Mouse (Mus musculus) thymus, adult 18-20 months (tissue): ENCODE results near the gene Atp5h.

Experiments
- DNase-seq, 2 experiments: peaks; one replicate each; pipeline ENCODE4 v3.0.0; 2022; ENCODE audit warnings: mixed read lengths in 2 of 2

Atp5h gene

DNA sequence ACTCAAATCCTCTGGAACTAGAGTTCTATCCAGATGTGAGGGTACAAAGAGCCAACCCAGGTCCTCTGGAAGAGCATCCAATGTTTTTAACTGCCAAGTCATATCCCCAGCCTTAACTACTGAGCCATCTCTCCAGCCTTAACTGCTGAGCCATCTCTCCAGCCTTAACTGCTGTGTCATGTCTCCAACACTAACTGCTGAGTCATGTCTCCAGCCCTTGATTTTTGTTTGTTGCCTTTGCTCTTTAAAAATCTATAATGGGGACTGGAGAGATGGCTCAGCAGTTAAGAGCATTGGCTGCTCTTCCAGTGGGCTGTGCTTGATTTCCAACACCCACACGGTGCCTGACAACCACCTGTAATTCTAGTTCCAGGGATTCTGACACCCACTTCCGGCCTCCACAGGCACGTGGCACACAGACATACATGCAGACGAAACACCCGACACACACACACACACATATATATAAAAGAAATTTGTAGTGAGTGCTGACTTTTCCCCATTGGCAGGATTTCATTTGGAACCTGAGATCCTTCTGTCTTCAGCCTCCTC lies 17.9 kb upstream of the Atp5h start:
- DNase-seq, result no peak

DNA sequence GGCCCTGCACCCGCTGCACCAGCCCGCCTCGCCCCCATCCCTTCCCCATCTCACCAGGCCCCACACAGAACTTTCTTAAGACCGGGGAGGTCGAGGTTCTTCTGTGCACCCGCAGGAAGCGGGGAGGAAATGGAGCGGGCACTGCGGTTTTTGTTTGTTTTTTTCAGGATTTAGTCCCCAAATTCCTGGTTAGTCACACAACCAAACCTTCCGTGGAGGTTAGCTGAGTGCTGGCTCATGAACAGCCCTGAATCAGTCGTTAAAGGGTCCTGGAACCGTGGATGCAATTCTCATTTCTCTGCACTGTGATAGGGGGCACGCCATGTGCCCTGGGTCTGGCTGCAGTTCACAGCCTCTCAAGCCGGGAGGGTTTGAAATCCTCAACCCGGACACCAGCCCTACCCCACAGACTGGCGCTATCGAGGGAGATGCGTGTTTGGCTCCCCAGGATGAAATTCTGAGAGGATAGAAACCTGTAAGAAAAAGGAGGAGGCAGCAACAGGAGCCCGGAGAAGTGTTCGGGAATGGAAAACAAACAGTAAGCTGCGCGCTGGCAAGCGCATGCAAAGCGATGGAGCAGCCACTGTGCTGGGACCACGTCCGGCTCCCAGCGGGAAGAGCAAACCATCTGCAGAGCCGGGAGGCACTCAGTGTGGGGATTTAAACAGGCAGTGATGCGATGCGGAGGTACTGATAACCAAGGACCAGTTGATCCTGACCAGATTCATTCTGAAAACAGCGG lies 16.0 kb upstream of the Atp5h start:
- no peak for DNase-seq

DNA sequence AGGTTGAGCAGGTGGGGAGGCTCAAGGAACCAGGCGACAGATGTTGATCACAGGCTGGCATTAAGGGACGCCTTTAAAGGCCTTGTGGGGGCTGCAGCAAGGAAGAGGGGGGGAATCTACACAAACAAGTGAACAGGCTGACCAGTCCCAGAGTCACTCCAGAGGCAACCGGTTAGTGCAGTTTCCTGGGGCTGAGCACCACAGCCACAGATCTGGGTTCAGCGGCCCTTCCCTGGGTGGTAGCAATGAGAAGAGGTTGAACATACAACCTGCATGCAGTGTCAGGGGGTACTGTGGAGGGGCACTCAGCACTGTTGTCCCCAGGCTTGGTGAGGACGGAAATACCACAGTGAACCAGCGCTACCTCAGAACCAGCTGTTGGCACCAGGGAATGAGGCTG lies 13.6 kb upstream of the Atp5h start:
- DNase-seq, result no peak

DNA sequence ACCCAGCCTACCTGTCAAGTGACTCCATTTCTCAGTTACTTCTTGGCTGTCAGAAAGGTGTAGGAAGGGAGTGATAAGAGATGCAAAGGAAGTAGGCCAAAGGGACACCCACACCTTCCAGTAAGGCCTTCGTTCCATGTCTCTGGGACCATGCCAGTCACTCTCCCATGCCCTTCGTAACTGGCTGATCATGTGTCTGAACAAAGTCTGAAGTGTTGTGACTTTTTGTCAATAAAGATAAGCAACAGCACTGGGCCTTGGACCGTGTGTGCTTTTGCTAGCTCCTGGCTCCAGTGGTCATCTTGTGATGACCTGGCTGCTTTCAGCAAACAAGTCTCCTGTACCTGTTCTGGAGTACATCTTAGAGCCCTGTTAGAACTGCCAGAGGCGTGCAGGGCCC lies 13.1 kb upstream of the Atp5h start:
- no peak for DNase-seq

DNA sequence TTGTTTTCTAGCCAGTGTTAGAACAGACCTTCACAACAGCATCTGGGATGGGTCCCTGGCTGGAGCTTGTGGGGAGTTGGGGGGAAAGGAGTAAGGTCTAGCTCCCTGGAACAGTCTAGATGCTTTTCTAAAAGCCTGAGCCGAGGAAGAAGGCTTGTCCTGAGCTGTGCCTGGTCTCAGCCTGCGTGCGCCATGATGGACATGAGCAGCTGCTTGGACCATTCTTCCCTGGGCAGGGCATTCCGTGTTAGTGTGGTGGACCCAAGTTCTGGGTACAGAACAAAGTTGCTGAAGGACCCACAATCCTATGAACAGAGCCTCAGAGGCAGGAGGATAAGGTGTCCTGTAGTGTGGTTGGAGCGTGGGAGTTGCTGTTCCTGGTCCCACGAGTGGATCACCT lies 10.8 kb upstream of the Atp5h start:
- no peak for DNase-seq

DNA sequence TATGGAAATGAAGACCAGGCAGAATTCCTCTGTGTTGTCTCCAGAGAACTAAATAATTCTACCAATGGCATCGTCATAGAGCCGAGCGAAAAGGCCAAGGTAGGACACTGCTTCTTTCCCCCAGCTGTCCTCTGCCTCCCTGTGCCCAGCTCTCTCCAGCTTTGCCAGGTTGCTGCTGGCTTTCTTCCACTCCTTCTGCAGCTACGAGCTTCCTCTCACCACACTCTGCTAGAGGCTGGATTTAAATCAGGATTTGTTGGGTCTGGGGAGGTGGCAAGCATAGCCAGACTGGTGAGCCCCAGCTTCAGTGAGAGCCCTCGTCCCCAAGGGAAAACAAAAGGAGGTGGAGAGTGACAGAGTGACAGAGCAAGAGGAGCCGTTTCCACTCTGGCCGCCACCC lies 9.5 kb upstream of the Atp5h start:
- no peak for DNase-seq

DNA sequence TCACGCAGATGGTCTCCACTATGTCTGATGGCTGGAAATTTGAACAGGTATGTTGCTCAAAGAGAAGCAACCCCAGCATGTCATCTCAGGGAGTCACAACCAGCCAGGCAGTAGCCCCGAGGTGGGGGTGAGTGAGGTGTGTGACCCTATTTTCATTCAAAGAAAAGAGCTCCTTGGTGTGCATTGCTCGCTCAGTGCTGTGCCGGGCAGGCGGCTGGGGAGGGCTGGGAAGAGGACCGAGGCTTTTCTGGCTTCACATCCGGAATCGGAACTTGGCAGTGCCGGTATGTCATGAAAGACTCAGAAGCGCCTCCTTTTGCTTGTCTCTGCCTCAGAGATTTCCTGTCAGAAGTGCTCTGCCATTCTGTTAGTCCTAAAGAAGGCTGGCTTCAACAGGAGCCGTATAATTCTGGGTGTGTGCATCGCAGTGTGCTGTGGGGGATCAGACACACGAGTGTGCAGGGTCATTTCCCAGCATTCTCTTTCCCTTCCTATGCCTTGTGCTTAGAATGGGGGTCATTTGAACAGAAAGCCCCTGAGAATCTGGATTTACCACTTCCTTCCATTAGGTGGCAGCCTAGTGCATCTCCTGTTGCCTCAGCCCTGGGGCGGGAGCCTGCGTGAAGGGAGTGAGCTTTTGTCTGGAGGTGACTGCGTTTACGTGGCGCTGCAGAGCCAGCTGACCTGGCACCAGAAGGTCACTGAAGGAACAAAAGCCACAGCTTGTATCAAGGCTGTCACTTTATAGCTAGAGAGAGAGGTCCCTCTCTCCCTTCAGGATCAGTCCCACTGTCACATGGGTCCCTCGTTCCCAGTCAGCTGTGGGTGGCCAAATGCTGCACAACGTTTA lies 7.9 kb upstream of the Atp5h start:
- DNase-seq, result peak; percentile 57 to 77

DNA sequence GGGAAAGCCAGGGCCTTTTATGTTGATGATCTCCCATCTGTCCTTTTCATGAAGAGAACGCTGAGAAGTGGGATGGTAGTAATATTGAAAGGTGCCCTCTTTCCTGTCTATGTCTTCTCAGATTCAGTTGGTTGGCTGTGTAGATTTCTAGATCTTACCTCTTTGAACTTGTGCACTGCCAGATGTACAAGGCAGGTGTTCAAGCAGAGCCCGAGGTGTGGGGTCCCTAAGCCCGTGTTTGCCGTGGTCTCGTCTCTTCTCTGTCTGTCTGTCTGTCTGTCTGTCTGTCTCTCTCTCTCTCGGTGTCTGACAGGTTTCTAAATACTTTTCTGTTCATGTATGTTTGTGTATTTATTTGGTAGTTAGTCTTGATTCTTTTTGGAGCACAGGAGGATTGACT lies 5.9 kb upstream of the Atp5h start:
- no peak for DNase-seq

DNA sequence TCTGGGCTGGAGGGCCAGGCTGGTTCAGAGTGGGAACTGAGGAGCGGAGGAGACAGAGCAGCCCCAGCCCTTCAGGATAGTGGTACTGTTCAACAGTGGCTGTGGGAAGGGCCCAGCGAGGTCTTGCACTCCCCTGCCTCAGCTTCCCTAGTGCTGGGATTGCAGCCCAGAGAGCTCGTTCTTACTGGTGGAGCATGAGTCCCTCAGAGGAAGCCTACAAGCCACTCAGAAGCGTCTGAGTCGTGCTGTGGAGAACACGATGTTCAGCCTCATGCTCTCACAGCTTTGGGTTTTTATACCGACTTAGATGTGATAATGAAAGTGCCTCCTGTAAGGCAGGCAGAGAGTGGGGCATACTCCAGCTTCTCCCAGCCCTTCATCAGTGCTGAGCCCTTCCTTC lies 4.9 kb upstream of the Atp5h start:
- no peak for DNase-seq

DNA sequence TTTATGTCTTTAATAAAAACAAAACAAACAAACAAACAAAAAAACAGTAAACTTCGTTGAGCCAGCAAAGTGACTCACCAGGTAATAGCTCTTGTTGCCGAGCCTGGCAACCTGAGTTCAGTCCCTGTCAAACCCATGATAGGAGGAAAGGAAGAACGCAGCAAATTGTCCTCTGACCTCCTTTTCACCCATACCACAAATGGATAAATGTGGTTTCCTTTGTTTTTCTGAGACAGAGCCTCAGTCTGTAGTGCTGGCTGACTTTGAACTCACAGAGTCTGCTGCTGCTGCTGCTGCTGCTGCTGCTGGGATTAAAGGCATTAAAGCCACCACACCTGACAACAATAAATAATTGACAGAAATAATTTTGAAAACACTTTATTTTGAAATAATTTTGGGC lies 3.3 kb upstream of the Atp5h start:
- DNase-seq, result no peak

DNA sequence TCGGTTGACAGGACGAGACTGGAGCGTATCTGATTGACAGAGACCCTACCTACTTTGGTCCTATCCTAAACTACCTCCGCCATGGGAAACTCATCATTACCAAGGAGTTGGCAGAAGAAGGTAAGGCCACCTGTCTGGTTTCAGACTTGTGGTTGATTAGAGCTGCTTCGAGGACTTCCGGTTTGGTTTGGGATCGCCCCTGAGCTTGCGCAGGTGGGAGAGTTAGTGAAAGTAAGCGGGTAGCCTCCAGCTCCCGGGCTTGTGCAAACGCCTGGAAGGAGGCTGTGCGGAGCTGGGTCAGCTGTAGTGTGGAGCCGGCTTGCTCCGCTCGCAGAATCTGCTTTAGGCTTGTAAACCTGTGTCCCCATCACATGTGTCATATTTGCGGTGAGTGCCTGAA lies 2.2 kb upstream of the Atp5h start:
- DNase-seq, result no peak

DNA sequence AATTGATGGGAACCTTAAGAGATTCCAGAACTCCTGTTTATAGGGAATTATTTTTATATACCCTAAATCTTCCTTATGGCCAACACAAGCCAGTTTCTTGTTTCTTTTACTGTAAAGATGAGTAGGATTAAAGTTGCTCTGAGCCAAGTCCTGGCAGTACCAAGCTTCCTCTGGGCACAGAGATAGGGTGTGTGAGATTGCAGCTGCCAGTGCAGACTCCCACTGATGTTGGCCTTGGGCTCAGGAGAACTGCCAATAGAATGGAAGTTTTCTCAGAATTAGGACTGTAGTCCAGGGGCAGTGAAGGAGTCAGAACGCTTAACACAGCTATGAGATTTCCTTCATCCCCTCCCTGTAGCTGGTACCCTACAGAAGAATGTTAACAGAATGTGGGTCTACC lies 1.6 kb upstream of the Atp5h start:
- no peak for DNase-seq

DNA sequence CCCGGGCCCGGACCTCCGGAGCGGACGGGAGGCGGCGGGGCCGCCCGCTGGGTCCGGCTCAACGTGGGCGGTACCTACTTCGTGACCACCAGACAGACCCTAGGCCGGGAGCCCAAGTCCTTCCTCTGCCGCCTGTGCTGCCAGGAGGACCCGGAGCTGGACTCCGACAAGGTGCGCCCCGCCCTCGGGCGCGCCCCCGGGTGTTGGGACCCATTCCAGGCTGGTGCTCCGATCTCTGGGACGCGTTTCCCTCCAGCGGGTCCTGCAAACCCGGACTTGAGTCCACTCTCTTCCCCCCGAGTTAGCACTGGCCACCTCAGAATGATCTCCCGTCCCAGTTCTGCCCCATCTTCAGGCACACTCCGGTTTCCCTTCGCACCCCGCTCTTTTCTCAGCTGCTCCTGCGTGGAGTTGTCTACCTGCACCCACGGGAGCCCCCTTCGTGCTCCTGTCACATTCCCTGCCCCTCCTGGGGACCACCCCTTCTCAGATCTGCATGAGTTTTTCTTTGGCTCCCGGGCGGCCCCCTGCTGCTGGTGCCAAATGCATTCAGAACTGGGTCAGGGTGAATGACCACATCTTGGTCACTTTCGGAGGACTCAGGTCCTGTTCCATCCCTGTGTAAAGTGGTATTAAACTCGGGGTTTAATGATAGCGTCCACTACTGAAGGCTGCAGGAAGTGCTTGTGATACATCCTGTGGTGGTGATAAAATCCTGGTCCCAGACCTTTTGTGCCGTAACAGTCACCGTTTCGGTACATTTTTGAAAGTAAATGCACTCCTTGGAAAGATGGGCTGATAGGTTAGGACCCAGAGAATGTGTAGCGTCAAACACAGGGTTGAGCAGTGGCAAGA lies 801 bp upstream of the Atp5h start:
- DNase-seq, result peak in 1 of 2 experiments; percentile 71

DNA sequence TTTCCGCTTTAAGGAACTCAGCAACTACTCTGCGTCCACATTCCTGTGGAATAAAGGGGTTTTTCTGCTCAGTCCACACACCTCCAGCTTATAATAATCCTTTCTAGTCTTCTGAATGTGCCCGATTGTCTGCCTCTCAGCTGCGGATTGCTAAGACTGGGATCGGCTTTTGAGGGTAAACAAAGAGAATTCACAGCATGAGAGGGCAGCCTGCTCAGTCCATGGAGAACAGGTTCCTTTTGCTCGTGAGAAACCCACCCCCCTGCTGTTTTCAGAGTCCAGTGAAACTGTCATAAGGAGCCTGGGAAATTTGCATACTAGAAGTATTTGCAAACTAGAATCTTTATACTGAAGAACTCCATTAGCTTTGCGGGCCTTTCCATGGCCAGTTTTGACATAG lies 10.2 kb downstream of the Atp5h start:
- DNase-seq, result no peak

DNA sequence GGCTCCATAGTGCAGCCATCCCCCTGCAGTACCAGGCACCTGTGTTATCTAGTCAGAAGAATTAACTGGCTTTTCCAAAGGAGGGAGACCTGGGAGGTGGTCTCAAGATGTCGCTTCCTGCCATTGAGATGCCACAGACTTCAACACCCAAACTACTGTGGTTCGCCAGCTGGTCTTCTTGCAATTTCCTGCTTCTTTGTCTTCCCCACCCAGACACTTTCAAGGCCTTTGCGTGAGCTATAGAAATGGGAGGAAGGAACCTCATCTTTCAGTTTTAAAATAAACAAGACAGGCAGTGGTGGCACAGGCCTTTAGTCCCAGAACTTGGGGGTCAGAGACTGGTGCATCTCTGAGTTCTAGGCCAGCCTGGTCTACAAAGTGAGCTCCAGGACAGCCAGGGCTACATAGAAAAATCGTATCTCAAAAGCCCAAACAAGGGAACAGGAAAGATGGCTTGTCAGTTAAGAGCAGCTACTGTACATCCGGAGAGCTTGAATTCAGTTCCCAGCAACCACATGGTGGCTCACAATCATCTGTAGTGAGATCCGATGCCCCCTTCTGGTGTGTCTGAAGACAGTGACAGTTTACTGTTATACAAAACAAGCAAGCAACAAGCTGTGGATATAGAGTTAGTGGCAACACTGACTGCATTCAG lies 11.4 kb downstream of the Atp5h start:
- peak; percentile 53 to 80 for DNase-seq

DNA sequence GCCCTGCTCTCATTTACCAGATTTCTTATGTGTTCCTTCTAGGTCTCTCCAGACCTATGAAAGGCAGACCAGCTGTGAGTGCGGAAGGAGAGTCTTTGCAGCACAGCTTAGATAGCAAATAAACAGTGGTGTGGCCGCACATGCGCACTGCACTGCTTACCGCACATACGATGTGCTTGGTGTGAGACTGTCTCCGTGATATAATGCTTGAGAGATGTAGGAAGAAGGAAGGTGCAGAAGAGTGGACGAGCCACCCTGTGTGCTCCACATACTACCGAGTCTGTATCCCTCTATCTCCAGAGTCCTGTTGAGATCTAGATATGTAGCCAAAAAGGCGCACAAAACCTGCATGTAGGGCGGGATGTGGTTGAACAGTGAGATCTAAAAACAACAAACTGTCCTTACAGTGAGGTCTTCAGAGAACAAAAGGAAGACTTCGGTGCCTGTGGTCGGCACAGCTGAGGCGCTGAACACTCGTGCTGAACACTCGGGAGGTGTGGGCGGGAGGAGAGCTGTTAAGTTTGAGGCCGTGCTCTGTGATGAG lies 12.8 kb downstream of the Atp5h start:
- DNase-seq, result peak; percentile 71 to 85

DNA sequence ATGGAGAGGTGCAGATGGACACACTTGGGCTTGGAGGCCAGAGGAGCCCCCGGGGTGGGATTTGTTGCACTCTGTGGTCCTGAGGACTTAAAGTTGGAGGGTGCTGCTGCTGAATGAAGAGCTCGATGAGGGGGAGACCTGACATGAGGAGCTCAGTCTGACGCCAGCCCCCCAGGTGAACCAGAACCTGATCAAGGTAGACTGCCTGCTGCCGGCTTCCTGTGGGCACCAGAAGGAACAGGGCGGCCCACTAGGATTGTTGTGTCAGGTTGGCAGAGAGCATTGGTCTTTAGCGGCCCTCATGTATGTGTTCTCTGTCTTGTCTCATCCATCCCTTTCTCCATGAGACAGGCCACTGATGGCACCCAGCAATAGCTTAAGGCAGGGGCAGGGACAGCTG lies 14.0 kb downstream of the Atp5h start:
- DNase-seq, result peak in 1 of 2 experiments; percentile 45

DNA sequence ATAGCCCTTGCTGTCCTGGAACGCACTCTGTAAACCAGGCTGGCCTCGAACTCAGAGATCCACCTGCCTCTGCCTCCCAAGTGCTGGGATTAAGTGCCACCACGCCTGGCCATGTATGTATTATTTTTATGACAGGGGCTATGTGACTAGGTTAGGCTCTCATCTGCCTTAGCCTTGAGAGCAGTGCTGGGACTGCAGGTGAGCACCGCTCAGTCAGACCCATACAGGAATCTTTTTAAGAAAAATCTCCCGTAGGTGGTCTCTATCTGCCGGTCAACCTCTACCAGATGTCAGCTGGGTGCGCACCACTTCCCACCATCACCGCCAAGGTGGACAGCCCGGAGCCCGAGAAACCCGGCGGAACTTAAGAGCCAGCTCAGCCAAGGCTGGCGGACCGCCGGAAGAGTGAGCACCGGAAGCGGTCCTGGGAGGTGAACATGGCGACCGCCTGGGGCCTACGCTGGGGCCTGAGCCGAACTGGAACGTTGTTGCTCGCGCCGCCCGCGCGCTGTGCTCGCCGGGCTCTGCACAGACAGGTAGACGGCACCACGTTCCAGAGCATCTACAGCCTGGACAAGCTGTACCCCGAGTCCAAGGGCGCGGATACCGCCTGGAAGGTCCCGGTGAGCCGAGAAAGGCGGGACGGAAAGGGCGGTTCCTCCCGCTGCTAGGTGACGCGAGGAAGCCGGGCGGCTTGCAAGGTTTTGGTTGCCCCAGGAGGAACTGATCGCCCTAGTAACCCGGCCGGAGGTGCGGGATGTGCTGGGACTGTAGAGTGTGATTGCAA lies 16.2 kb downstream of the Atp5h start, which contains the start of gene Mrpl58:
Mrpl58 (plus strand) TSS at position 415 of the 787 bp plus-strand sequence.
- peak; percentile 69 to 80 for DNase-seq

DNA sequence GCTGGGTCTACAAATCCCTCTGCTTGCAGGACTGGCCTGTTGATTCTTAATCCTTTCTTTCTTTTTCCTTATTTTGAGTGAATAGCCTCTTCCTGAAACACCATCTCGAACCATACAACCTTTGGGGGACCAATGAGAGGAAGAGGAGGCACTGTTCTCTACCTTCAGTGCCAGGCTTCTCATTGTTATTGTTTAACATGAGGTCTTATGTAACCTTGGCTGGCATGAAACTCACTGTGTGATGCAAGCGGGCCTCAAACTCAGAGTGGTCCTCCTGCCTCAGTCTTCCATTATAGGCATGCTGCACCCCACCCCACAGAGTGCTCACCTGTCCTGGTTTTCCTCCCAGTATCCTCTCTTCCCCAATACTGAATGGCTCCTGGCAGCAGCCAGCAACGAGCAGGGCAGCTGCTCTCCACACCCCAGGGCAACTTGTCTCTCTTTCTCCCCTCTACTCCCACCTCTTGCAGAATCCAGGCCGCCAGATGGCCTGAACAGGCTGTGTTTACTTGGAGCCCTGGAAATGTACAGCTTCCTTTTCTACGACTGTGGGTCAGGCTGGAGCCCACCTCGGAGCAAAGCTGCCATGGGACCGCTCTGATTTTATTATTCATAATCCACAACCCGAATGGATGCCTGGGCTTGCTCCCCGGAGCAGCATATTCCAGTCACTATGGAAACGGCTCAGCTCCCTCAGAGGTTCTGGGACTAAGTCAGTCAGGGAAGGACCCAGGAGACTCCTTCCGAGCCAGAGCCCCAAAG lies 19.0 kb downstream of the Atp5h start:
- no peak for DNase-seq

DNA sequence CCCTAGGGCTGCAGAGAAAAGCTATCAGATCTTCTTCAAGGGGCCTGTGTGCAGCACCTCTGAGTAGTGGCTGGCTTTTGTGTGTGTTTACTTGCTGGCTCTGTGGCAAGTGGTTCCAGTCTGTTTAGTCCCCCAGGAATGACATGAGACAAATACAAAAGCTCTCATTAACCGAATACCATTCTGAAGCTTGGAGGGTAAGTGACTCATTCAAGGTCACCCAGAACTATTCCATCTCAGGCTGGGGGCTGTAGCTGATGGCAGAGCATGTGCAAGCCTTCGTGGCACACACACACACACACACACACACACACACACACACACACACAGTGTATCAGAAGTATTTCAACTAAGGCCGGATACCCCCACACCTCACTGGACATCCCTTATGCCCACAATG lies 19.6 kb downstream of the Atp5h start:
- no peak for DNase-seq
